Mouse (Mus musculus): ENCODE data around the gene Ankmy1. TPM values are rescaled to one million over a fixed set of nuclear protein-coding genes. Genes with fewer than 3 reads are reported as not detected.

Ankmy1 gene
- polyA plus RNA-seq, 2 experiments, result 0.02 TPM; not detected in 1

DNA sequence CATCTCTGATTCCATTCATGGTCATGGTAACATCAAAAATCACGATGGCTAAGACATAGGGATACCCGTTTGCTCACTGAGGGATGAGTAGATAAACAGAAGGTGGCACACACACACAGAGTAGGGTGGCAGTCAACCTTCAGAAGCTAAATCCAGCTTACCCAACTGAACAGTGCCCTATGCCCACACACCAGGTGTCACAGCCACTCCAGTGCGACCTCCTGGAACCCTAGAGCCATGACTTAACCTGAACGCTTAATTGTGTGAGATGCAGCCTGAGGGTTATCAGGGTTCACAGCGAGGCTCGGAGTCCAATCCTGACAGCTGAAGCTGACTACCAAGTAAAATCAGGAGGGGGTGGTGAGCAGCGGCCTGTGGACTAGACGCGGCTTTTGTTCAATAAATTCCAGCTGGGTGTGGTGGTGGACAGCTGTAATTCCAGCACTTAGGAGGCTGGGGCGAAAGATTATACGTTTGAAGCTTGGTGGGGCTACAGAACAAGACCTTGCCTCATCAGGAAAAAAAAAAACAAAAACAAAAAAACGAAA, 25.2 kb downstream of the Ankmy1 start:
- Histone ChIP-seq H3K9ac (replicated peaks) (no peak overlapping the region), H3K4me2 (ENCODE audit: low read depth) (no peak overlapping the region), H3K27ac (no peak overlapping the region), H3K36me3 (replicated peaks; ENCODE audit: control insufficient read depth, insufficient read depth, low read depth) (no peaks in the 10 kb centered on the region), H3K4me3 (ENCODE audit: insufficient read depth in 1 of 2, low read depth in 2 of 2, low read length in 2 of 2) (no peak overlapping the region), H3K4me1 (replicated peaks; ENCODE audit: control insufficient read depth in 2 of 2, insufficient read depth in 2 of 2, low read length in 1 of 2) (no peaks in the 10 kb centered on the region), H3K27me3 (ENCODE audit: control insufficient read depth, insufficient read depth, low read length) (no peaks in the 10 kb centered on the region), H3K9me3 (ENCODE audit: control insufficient read depth, low read length) (no peaks in the 10 kb centered on the region)
- TF ChIP-seq EP300 (IDR thresholded peaks at IDR 0.05; ENCODE audit: low read depth) (no peak), CTCF (IDR thresholded peaks at IDR 0.05; ENCODE audit: low read depth) (no peak)
- DNase-seq (ENCODE audit: low read depth in 3 of 3, low spot score in 3 of 3) (no peak), ATAC-seq (ENCODE audit: insufficient read depth) (no peak)
- 63% methylated on average over 12 of the region's 12 CpGs for WGBS (ENCODE audit: insufficient replicate concordance)

DNA sequence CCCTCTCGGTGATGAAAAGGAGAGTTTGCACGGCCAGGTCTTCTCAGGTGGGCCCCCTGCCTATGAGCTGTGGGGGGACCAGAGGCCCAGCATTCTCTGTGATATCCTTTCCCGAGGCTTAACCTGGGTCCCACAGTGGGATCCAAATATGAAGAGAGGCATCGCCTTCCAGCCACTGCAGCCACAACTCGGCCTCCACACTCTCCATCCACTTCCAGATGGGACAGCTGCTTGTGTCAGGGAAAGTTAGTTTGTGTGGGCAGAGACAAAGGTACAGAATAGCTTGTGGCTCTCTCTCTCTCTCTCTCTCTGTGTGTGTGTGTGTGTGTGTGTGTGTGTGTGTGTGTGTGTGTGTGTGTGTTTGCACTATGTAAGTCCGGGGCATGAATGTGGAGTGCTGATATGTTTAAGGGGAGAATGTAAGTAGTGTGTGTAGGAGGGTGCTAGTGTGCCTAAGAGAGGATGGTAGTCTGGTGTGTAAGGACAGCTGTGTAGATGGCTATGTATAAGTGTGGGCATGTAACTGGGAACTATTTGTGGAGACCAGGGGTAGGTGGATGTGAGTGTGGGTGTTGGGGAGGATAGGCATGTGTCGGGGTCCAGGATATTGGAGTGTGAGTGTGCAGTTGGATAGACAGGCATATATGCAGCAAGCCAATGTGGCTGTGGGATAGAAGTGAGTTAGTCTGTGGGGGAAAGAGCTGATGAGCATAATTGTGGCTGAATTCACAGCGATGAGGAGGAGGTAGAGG, 27.2 kb downstream of the Ankmy1 start:
- Histone ChIP-seq H3K9ac (replicated peaks) (no peak overlapping the region), H3K27me3 (ENCODE audit: control insufficient read depth, insufficient read depth, low read length) (no peaks in the 10 kb centered on the region), H3K4me2 (ENCODE audit: low read depth) (no peak overlapping the region), H3K9me3 (ENCODE audit: control insufficient read depth, low read length) (no peaks in the 10 kb centered on the region), H3K4me1 (replicated peaks; ENCODE audit: control insufficient read depth in 2 of 2, insufficient read depth in 2 of 2, low read length in 1 of 2) (no peaks in the 10 kb centered on the region), H3K27ac (no peak overlapping the region), H3K4me3 (ENCODE audit: insufficient read depth in 1 of 2, low read depth in 2 of 2, low read length in 2 of 2) (no peak overlapping the region), H3K36me3 (replicated peaks; ENCODE audit: control insufficient read depth, insufficient read depth, low read depth) (no peaks in the 10 kb centered on the region)
- WGBS (ENCODE audit: insufficient replicate concordance), result 53% methylated on average over 8 of the region's 8 CpGs
- DNase-seq (ENCODE audit: low read depth in 3 of 3, low spot score in 3 of 3) (no peak), ATAC-seq (ENCODE audit: insufficient read depth) (no peak)
- TF ChIP-seq CTCF (IDR thresholded peaks at IDR 0.05; ENCODE audit: low read depth) (no peak), EP300 (IDR thresholded peaks at IDR 0.05; ENCODE audit: low read depth) (no peak)

DNA sequence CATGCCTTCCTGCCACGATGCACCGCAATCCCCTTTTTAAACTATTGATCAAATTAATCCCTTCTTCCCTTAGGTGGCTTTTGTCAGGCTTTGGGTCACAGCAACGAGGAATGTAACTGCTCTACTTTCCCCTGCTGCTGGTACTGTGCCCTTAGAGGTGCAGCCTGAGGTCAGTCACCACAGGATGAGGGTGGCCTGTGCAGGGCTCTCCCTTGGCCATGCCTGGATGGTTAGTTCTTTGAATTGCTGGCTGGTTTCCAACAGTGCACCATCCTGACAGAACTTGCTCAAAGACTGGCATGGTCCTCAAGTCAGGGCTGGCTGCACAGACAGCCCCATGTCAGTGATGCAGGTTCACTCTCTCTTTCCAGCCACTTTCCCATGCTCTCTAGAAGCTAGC, 28.7 kb downstream of the Ankmy1 start:
- H3K27me3 ChIP-seq (ENCODE audit: control insufficient read depth, insufficient read depth, low read length), result no peaks in the 10 kb centered on the region
- no peaks in the 10 kb centered on the region for H3K4me1 ChIP-seq (replicated peaks; ENCODE audit: control insufficient read depth in 2 of 2, insufficient read depth in 2 of 2, low read length in 1 of 2)
- H3K9ac ChIP-seq (replicated peaks), result no peak overlapping the region
- H3K4me2 ChIP-seq (ENCODE audit: low read depth), result no peak overlapping the region
- no peak for ATAC-seq (ENCODE audit: insufficient read depth)
- 60% methylated on average over 3 of the region's 3 CpGs for WGBS (ENCODE audit: insufficient replicate concordance)
- H3K27ac ChIP-seq, result no peak overlapping the region
- no peak for DNase-seq (ENCODE audit: low read depth in 3 of 3, low spot score in 3 of 3)
- H3K36me3 ChIP-seq (replicated peaks; ENCODE audit: control insufficient read depth, insufficient read depth, low read depth), result no peaks in the 10 kb centered on the region
- TF ChIP-seq EP300 (IDR thresholded peaks at IDR 0.05; ENCODE audit: low read depth), result no peak
- no peak for TF ChIP-seq CTCF (IDR thresholded peaks at IDR 0.05; ENCODE audit: low read depth)
- no peaks in the 10 kb centered on the region for H3K9me3 ChIP-seq (ENCODE audit: control insufficient read depth, low read length)
- H3K4me3 ChIP-seq (ENCODE audit: insufficient read depth in 1 of 2, low read depth in 2 of 2, low read length in 2 of 2), result no peak overlapping the region

DNA sequence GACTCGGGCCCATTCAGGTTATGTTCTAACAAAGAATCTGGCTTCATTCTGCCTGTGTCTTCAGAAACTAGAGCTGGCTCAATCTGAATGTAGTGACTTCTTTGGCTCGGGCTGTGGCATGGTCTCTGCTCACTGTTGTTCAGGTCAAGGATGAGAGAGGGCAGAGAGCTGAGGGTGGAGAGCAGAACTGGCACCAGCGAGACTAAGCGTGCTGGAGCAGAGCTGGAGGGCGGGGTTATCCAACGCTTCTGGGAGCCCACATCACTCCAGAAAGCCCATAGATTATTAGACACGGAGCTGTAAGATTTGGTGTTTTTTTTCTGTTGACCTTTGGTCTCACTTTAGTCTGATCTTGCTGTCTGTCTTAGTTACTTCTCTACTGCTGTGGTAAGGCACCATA, 30.0 kb downstream of the Ankmy1 start:
- Histone ChIP-seq H3K4me1 (replicated peaks; ENCODE audit: control insufficient read depth in 2 of 2, insufficient read depth in 2 of 2, low read length in 1 of 2) (no peaks in the 10 kb centered on the region), H3K4me2 (ENCODE audit: low read depth) (no peak overlapping the region), H3K27me3 (ENCODE audit: control insufficient read depth, insufficient read depth, low read length) (no peaks in the 10 kb centered on the region), H3K36me3 (replicated peaks; ENCODE audit: control insufficient read depth, insufficient read depth, low read depth) (no peaks in the 10 kb centered on the region), H3K4me3 (ENCODE audit: insufficient read depth in 1 of 2, low read depth in 2 of 2, low read length in 2 of 2) (no peak overlapping the region), H3K9ac (replicated peaks) (no peak overlapping the region), H3K9me3 (ENCODE audit: control insufficient read depth, low read length) (no peaks in the 10 kb centered on the region), H3K27ac (no peak overlapping the region)
- TF ChIP-seq CTCF (IDR thresholded peaks at IDR 0.05; ENCODE audit: low read depth) (no peak), EP300 (IDR thresholded peaks at IDR 0.05; ENCODE audit: low read depth) (no peak)
- 70% methylated on average over 7 of the region's 7 CpGs for WGBS (ENCODE audit: insufficient replicate concordance)
- DNase-seq (ENCODE audit: low read depth in 3 of 3, low spot score in 3 of 3) (no peak), ATAC-seq (ENCODE audit: insufficient read depth) (no peak)

DNA sequence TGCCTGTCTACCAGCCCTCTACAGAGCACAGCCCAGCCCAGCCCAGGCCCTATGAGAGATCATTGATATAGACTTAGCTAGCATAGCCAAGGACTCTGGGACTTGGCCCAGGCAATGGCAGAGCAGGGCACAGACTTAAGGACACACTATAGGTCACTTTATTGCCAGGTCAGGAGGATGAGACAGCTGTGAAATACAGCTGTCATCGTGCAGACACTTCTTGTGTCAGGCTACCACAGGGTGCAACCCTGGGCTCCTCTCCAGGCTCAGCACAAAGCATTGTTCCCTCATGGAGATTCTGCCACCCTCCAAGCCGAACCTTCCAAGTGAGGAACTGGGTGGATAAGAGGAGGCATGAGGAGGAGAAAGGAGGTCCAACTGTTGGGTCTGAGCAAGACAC, 32.7 kb downstream of the Ankmy1 start:
- ATAC-seq (ENCODE audit: insufficient read depth), result no peak
- H3K9ac ChIP-seq (replicated peaks), result no peak overlapping the region
- 49% methylated on average over 2 of the region's 2 CpGs for WGBS (ENCODE audit: insufficient replicate concordance)
- no peaks in the 10 kb centered on the region for H3K36me3 ChIP-seq (replicated peaks; ENCODE audit: control insufficient read depth, insufficient read depth, low read depth)
- no peaks in the 10 kb centered on the region for H3K4me1 ChIP-seq (replicated peaks; ENCODE audit: control insufficient read depth in 2 of 2, insufficient read depth in 2 of 2, low read length in 1 of 2)
- TF ChIP-seq EP300 (IDR thresholded peaks at IDR 0.05; ENCODE audit: low read depth) (no peak), CTCF (IDR thresholded peaks at IDR 0.05; ENCODE audit: low read depth) (no peak)
- DNase-seq (ENCODE audit: low read depth in 3 of 3, low spot score in 3 of 3), result no peak
- no peak overlapping the region for H3K27ac ChIP-seq
- H3K27me3 ChIP-seq (ENCODE audit: control insufficient read depth, insufficient read depth, low read length), result no peaks in the 10 kb centered on the region
- H3K9me3 ChIP-seq (ENCODE audit: control insufficient read depth, low read length), result no peaks in the 10 kb centered on the region
- H3K4me3 ChIP-seq (ENCODE audit: insufficient read depth in 1 of 2, low read depth in 2 of 2, low read length in 2 of 2), result no peak overlapping the region
- no peak overlapping the region for H3K4me2 ChIP-seq (ENCODE audit: low read depth)
